Mouse (Mus musculus): Measurements from ENCODE around the gene Eps8l2. TPM values are rescaled to one million over a fixed set of nuclear protein-coding genes. Genes with fewer than 3 reads are reported as not detected.

The Eps8l2 gene
- total and polyA plus RNA-seq, 2 experiments from 2014 or later, result 0.48 to 2.4 TPM

DNA sequence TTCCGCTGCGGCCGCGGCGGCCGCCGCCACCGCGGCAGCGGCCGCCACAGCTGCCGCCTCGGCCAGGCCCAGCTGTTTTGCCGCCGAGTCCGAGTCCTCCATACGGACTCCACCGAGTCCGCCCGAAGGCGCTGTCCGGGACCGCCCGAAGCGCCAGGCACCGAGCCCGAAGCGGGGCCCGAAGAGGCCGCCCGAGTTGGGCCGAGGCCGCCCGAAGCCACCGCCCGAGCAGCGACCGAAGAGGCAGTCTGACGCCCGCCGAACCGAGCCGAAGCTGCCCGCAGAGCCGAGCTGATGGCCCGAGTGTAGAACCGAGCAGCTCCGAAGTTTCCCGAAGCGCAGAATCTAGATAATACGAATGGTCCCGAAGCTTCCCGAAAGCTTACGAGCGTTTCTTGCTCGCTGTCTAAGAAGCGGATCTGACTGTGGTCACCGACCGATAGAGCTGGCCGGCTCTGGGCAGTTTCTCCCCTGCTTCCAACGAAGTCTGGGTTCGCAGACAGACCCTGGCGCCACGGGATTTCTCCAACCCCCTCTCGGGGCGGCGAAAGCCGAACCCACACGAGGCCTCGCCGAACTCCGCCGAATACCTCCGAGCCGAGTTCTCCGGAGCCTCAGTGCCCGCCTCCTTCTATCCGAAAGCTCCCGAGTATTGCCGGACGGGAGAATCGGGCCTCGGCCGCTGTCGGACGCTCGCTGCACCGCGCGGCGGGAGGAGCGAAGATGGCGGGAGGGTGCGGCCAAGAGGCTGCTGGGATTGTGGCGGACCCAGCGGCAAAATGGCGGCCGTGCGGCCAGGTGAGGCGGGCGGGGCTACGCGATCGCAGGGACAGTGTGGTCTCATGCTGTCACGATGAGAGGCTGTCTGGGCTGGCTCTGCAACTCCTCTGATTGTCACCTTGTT is 11.0 kb upstream of the Eps8l2 start, which contains the start of the genes Deaf1 and Tmem80:
Deaf1 (minus strand) TSS at position 222 of the 904 bp plus-strand sequence.
Tmem80 (plus strand) TSS at position 271 of the 904 bp plus-strand sequence.
- Histone ChIP-seq H3K4me1 (ENCODE audit: insufficient read depth, low read length) (peaks cover 11% of the 10 kb centered on the region; the same call in 1 of the 2 replicates), H3K4me2 (ENCODE audit: low read depth, low read length, poor library complexity, severe bottlenecking) (peak within 1 kb of the TSS; percentile 99), H3K4me3 (ENCODE audit: low read depth, low read length) (peak within 1 kb of the TSS; percentile 65), H3K9ac (replicated peaks; ENCODE audit: low read length, poor library complexity, severe bottlenecking) (peak within 1 kb of the TSS; percentile 89), H3K36me3 (ENCODE audit: insufficient read depth, low read length) (peaks cover 7% of the 10 kb centered on the region), H3K27me3 (ENCODE audit: insufficient read depth, low read length) (no peaks in the 10 kb centered on the region), H3K27ac (ENCODE audit: low read depth, low read length) (peak within 1 kb of the TSS; percentile 100), H3K9me3 (ENCODE audit: low read length) (no peaks in the 10 kb centered on the region)
- no peak for TF ChIP-seq CTCF (IDR thresholded peaks at IDR 0.05)
- WGBS, result under 1% methylated on average over 94 of the region's 105 CpGs
- ATAC-seq (ENCODE audit: low FRiP score), result peak; percentile 97
- DNase-seq (ENCODE audit: low spot score), result peak; percentile 100

DNA sequence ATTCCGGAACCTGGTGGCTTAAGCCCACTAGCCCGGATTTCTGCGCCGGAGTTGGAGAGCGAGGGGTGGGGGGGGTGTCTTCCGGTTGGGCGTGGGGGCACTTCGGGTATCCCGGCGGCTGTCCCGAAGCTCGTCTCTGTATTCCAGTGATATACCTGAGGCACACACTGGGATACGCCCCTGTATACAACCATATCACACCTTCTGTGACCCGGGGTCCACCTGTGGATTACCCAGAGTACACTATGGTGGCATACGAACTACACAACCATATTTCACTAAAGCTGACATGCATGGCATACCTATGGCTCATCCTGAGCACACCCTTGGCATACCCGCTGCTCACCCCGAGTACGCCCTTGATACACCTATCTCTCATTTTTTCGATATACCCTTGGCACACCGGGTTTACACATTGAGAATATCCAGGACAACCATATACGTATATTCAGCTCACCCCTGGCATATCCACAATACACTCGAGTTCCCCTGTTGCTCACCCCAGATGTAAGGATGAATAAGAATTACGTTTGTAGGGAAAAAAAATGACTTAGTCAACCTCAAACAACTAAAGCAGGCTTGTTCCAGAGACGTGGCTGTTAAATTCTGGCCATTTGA is 10.2 kb upstream of the Eps8l2 start:
- peak overlapping the region; percentile 89 for H3K9ac ChIP-seq (replicated peaks; ENCODE audit: low read length, poor library complexity, severe bottlenecking)
- peak overlapping the region; percentile 100 for H3K27ac ChIP-seq (ENCODE audit: low read depth, low read length)
- 16% methylated on average over 24 of the region's 24 CpGs for WGBS
- peaks cover 11% of the 10 kb centered on the region; the same call in 1 of the 2 replicates for H3K4me1 ChIP-seq (ENCODE audit: insufficient read depth, low read length)
- TF ChIP-seq CTCF (IDR thresholded peaks at IDR 0.05), result no peak
- no peaks in the 10 kb centered on the region for H3K27me3 ChIP-seq (ENCODE audit: insufficient read depth, low read length)
- DNase-seq (ENCODE audit: low spot score) (no peak), ATAC-seq (ENCODE audit: low FRiP score) (no peak; the same call in 1 of the 2 replicates)
- H3K4me2 ChIP-seq (ENCODE audit: low read depth, low read length, poor library complexity, severe bottlenecking), result peak overlapping the region; percentile 99
- H3K4me3 ChIP-seq (ENCODE audit: low read depth, low read length), result peak overlapping the region; percentile 65
- H3K36me3 ChIP-seq (ENCODE audit: insufficient read depth, low read length), result peaks cover 4% of the 10 kb centered on the region; the same call in 1 of the 2 replicates
- no peaks in the 10 kb centered on the region for H3K9me3 ChIP-seq (ENCODE audit: low read length)

- DNase-seq (ENCODE audit: low spot score) (no peak), ATAC-seq (ENCODE audit: low FRiP score) (no peak)
- H3K9ac ChIP-seq (replicated peaks; ENCODE audit: low read length, poor library complexity, severe bottlenecking), result no peak overlapping the region
- H3K4me1 ChIP-seq (ENCODE audit: insufficient read depth, low read length), result peaks cover 11% of the 10 kb centered on the region; the same call in 1 of the 2 replicates
- no peak overlapping the region for H3K4me2 ChIP-seq (ENCODE audit: low read depth, low read length, poor library complexity, severe bottlenecking)
- H3K27me3 ChIP-seq (ENCODE audit: insufficient read depth, low read length), result no peaks in the 10 kb centered on the region
- peaks cover 4% of the 10 kb centered on the region; the same call in 1 of the 2 replicates for H3K36me3 ChIP-seq (ENCODE audit: insufficient read depth, low read length)
- peak; percentile 18 for TF ChIP-seq CTCF (IDR thresholded peaks at IDR 0.05)
- H3K9me3 ChIP-seq (ENCODE audit: low read length), result no peaks in the 10 kb centered on the region
- H3K4me3 ChIP-seq (ENCODE audit: low read depth, low read length), result no peak overlapping the region
- no peak overlapping the region for H3K27ac ChIP-seq (ENCODE audit: low read depth, low read length)
These were observed 8.0 kb upstream of the Eps8l2 start for GRCm38 (mm10) chr7:141330706-141331105.

GRCm38 (mm10) chr7:141331990-141332389 is 6.7 kb upstream of the Eps8l2 start:
- Histone ChIP-seq H3K9ac (replicated peaks; ENCODE audit: low read length, poor library complexity, severe bottlenecking) (no peak overlapping the region), H3K9me3 (ENCODE audit: low read length) (no peaks in the 10 kb centered on the region), H3K4me3 (ENCODE audit: low read depth, low read length) (no peak overlapping the region), H3K27ac (ENCODE audit: low read depth, low read length) (no peak overlapping the region), H3K36me3 (ENCODE audit: insufficient read depth, low read length) (peaks cover 4% of the 10 kb centered on the region; the same call in 1 of the 2 replicates), H3K27me3 (ENCODE audit: insufficient read depth, low read length) (no peaks in the 10 kb centered on the region), H3K4me1 (ENCODE audit: insufficient read depth, low read length) (0 out of 2 replicates have a peak, but pooled peaks cover under 1% of the 10 kb centered on the region), H3K4me2 (ENCODE audit: low read depth, low read length, poor library complexity, severe bottlenecking) (no peak overlapping the region)
- DNase-seq (ENCODE audit: low spot score), result no peak
- ATAC-seq (ENCODE audit: low FRiP score), result no peak
- no peak for TF ChIP-seq CTCF (IDR thresholded peaks at IDR 0.05)
- WGBS, result 89% methylated on average over 6 of the region's 6 CpGs

DNA sequence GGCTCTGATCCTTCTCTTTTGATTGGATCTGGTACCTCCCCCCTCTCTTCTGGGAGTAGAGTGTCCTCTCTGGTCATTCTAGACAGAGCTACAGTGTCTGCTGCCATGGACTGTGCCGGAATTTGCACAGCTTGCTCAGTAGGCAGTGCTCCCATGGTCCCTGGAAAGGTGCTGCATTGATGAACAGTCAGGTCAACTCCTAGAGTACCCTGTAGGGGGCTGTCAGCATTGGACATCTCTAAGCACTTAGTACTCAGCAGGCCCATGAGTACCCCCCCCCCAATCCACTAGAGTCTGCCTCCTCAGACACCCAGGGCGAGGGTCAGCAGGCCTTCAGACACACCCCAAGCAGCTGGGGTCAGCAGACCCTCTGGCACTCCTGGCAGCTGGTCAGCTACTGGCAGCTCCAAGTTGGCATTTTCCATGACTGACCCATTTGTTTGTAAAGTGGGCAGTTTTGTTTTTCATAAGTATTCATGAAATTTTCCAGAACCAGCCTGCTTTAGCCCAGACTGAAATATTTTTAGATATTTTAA is 3.6 kb upstream of the Eps8l2 start:
- Histone ChIP-seq H3K4me2 (ENCODE audit: low read depth, low read length, poor library complexity, severe bottlenecking) (no peak overlapping the region), H3K4me1 (ENCODE audit: insufficient read depth, low read length) (no peaks in the 10 kb centered on the region), H3K36me3 (ENCODE audit: insufficient read depth, low read length) (peaks cover 4% of the 10 kb centered on the region; the same call in 1 of the 2 replicates), H3K27me3 (ENCODE audit: insufficient read depth, low read length) (peaks cover 8% of the 10 kb centered on the region), H3K9me3 (ENCODE audit: low read length) (no peaks in the 10 kb centered on the region), H3K9ac (replicated peaks; ENCODE audit: low read length, poor library complexity, severe bottlenecking) (no peak overlapping the region), H3K27ac (ENCODE audit: low read depth, low read length) (no peak overlapping the region), H3K4me3 (ENCODE audit: low read depth, low read length) (no peak overlapping the region)
- ATAC-seq (ENCODE audit: low FRiP score) (0 out of 2 replicates have a peak, but pooled peaks have one; percentile 18), DNase-seq (ENCODE audit: low spot score) (no peak)
- 87% methylated on average over 2 of the region's 2 CpGs for WGBS
- TF ChIP-seq CTCF (IDR thresholded peaks at IDR 0.05), result no peak
